Mouse (Mus musculus): ENCODE measurements around the gene S100z. TPM values are rescaled to one million over a fixed set of nuclear protein-coding genes. Genes with fewer than 3 reads are reported as not detected.

Gene S100z
- total RNA-seq, 2 experiments from 2014 or later: not detected

GRCm38 (mm10) chr13:95444824-95445223 lies 33.7 kb downstream of the S100z start, which contains the start of gene Crhbp:
TSS of gene Crhbp (minus strand) at chr13:95444924.
- DNase-seq: no peak

GRCm38 (mm10) chr13:95444291-95444690 lies 34.2 kb downstream of the S100z start:
- no peak for DNase-seq

GRCm38 (mm10) chr13:95443376-95444233 lies 34.9 kb downstream of the S100z start:
- DNase-seq: peak; percentile 29

GRCm38 (mm10) chr13:95442901-95443300 lies 35.6 kb downstream of the S100z start:
- no peak for DNase-seq

- DNase-seq: no peak
These were observed 39.0 kb downstream of the S100z start for GRCm38 (mm10) chr13:95439569-95439968.

GRCm38 (mm10) chr13:95431760-95432159 lies 46.8 kb downstream of the S100z start:
- DNase-seq: no peak

GRCm38 (mm10) chr13:95427499-95427898 lies 51.0 kb downstream of the S100z start:
- no peak for DNase-seq

Other genes starting within 250 kb of the S100z start
- gene Pde8b, start 228.4 kb downstream of the S100z start, total RNA-seq (2021): 1 to 10 TPM; 3.1 to 4.3 TPM
- 10 to 100 TPM; 47.5 to 49.6 TPM for gene Zbed3, start 155.1 kb downstream of the S100z start, total RNA-seq (2021)
- 10 to 100 TPM; 27.9 to 28.3 TPM for gene Aggf1, start 103.4 kb downstream of the S100z start, total RNA-seq (2021)
- gene Crhbp, start 33.8 kb downstream of the S100z start, total RNA-seq (2021): not detected
- 1 to 10 TPM; 2.5 to 2.7 TPM for gene F2rl1, start 46.5 kb upstream of the S100z start, total RNA-seq (2021)
- 10 to 100 TPM; 66.3 to 72.7 TPM for gene F2r, start 139.8 kb upstream of the S100z start, total RNA-seq (2021)
- under 1 TPM in 1 of 2 experiments, not detected in 1; 0.14 TPM for gene F2rl2, start 218.1 kb upstream of the S100z start, total RNA-seq (2021)

Measured in heart, postnatal 4 days (tissue).